Mouse (Mus musculus): Measurements from ENCODE around the gene Olfr309. TPM values are rescaled to one million over a fixed set of nuclear protein-coding genes. Genes with fewer than 3 reads are reported as not detected.

Olfr309 gene
- not detected in 2 replicates for polyA plus RNA-seq (2012; ENCODE audit: low replicate concordance)

GRCm38 (mm10) chr7:86313608-86314007 lies at the start of gene Olfr309:
Gene Olfr309, minus strand, starts transcription at chr7:86313708.

GRCm38 (mm10) chr7:86337486-86337885 lies 24.0 kb upstream of the Olfr309 start, which contains the start of gene Olfr307:
Gene Olfr307, minus strand, starts transcription at chr7:86337586.

GRCm38 (mm10) chr7:86325530-86325929 lies 12.0 kb upstream of the Olfr309 start, which contains the start of gene Olfr308:
Gene Olfr308, minus strand, starts transcription at chr7:86325630.

GRCm38 (mm10) chr7:86277072-86277471 lies 36.4 kb downstream of the Olfr309 start, which contains the start of gene Olfr310:
Gene Olfr310, minus strand, starts transcription at chr7:86277172.

Other genes starting within 250 kb of the Olfr309 start
- not detected in 2 replicates for gene Vmn2r75, start 141.9 kb downstream of the Olfr309 start, polyA plus RNA-seq (2012; ENCODE audit: low replicate concordance)
- not detected in 2 replicates for gene Vmn2r76, start 67.4 kb downstream of the Olfr309 start, polyA plus RNA-seq (2012; ENCODE audit: low replicate concordance)
- gene Olfr310, start 36.5 kb downstream of the Olfr309 start, polyA plus RNA-seq (2012; ENCODE audit: low replicate concordance), result not detected in 2 replicates
- not detected in 2 replicates for gene Olfr308, start 11.9 kb upstream of the Olfr309 start, polyA plus RNA-seq (2012; ENCODE audit: low replicate concordance)
- gene Olfr307, start 23.9 kb upstream of the Olfr309 start, polyA plus RNA-seq (2012; ENCODE audit: low replicate concordance), result not detected in 2 replicates
- gene Olfr305, start 53.2 kb upstream of the Olfr309 start, polyA plus RNA-seq (2012; ENCODE audit: low replicate concordance), result not detected in 2 replicates
- gene Olfr304, start 73.0 kb upstream of the Olfr309 start, polyA plus RNA-seq (2012; ENCODE audit: low replicate concordance), result not detected in 2 replicates
- not detected in 2 replicates for gene Olfr303, start 84.1 kb upstream of the Olfr309 start, polyA plus RNA-seq (2012; ENCODE audit: low replicate concordance)
- not detected in 2 replicates for gene Olfr301, start 90.1 kb upstream of the Olfr309 start, polyA plus RNA-seq (2012; ENCODE audit: low replicate concordance)
- gene Olfr299, start 146.2 kb upstream of the Olfr309 start, polyA plus RNA-seq (2012; ENCODE audit: low replicate concordance), result not detected in 2 replicates
- not detected in 2 replicates for gene Olfr298, start 178.8 kb upstream of the Olfr309 start, polyA plus RNA-seq (2012; ENCODE audit: low replicate concordance)
- not detected in 2 replicates for gene Olfr297, start 206.3 kb upstream of the Olfr309 start, polyA plus RNA-seq (2012; ENCODE audit: low replicate concordance)